Mouse (Mus musculus): Measurements from ENCODE around the gene Tmem120a. TPM values are rescaled to one million over a fixed set of nuclear protein-coding genes. Genes with fewer than 3 reads are reported as not detected.

The Tmem120a gene
- polyA plus RNA-seq, 1 experiment from 2014 or later = 46.1 TPM

GRCm38 (mm10) chr5:135710599-135711214 is 33.5 kb downstream of the Tmem120a start:
- no peaks in the 10 kb centered on the region for H3K27me3 ChIP-seq (ENCODE audit: control insufficient read depth, insufficient read depth, low read length)
- peaks cover 2% of the 10 kb centered on the region; the same call in 1 of the 2 replicates for H3K36me3 ChIP-seq (ENCODE audit: control insufficient read depth, insufficient read depth, low read length)
- no peaks in the 10 kb centered on the region for H3K9me3 ChIP-seq (ENCODE audit: control insufficient read depth, low read length)
- ATAC-seq (replicated peaks; ENCODE audit: low FRiP score) (no peak), DNase-seq (ENCODE audit: low spot score) (no peak)
- 92% methylated on average over 7 of the region's 7 CpGs for WGBS
- H3K9ac ChIP-seq (ENCODE audit: low read length) = no peak overlapping the region
- H3K4me1 ChIP-seq (replicated peaks; ENCODE audit: control insufficient read depth, insufficient read depth, low read length) = no peaks in the 10 kb centered on the region
- H3K4me3 ChIP-seq (ENCODE audit: low read depth, low read length) = no peak overlapping the region
- H3K4me2 ChIP-seq (ENCODE audit: low read depth, low read length, severe bottlenecking) = no peak overlapping the region
- no peak overlapping the region for H3K27ac ChIP-seq (ENCODE audit: low read depth, low read length)

- no peak overlapping the region for H3K4me3 ChIP-seq (ENCODE audit: low read depth, low read length)
- DNase-seq (ENCODE audit: low spot score) = no peak
- no peaks in the 10 kb centered on the region for H3K9me3 ChIP-seq (ENCODE audit: control insufficient read depth, low read length)
- no peak overlapping the region for H3K9ac ChIP-seq (ENCODE audit: low read length)
- 96% methylated on average over 5 of the region's 5 CpGs for WGBS
- H3K4me2 ChIP-seq (ENCODE audit: low read depth, low read length, severe bottlenecking) = no peak overlapping the region
- H3K27me3 ChIP-seq (ENCODE audit: control insufficient read depth, insufficient read depth, low read length) = no peaks in the 10 kb centered on the region
- no peak for ATAC-seq (replicated peaks; ENCODE audit: low FRiP score)
- H3K27ac ChIP-seq (ENCODE audit: low read depth, low read length) = no peak overlapping the region
- peaks cover 2% of the 10 kb centered on the region; the same call in 1 of the 2 replicates for H3K36me3 ChIP-seq (ENCODE audit: control insufficient read depth, insufficient read depth, low read length)
- no peaks in the 10 kb centered on the region for H3K4me1 ChIP-seq (replicated peaks; ENCODE audit: control insufficient read depth, insufficient read depth, low read length)
Observed at GRCm38 (mm10) chr5:135709716-135710115, 34.5 kb downstream of the Tmem120a start.

GRCm38 (mm10) chr5:135707855-135708254 is 36.4 kb downstream of the Tmem120a start:
- WGBS = 61% methylated on average over 1 of the region's 1 CpGs
- DNase-seq (ENCODE audit: low spot score) (no peak), ATAC-seq (replicated peaks; ENCODE audit: low FRiP score) (no peak)
- H3K9me3 ChIP-seq (ENCODE audit: control insufficient read depth, low read length) = no peaks in the 10 kb centered on the region
- H3K27ac ChIP-seq (ENCODE audit: low read depth, low read length) = no peak overlapping the region
- H3K36me3 ChIP-seq (ENCODE audit: control insufficient read depth, insufficient read depth, low read length) = peaks cover 2% of the 10 kb centered on the region; the same call in 1 of the 2 replicates
- no peaks in the 10 kb centered on the region for H3K27me3 ChIP-seq (ENCODE audit: control insufficient read depth, insufficient read depth, low read length)
- no peak overlapping the region for H3K9ac ChIP-seq (ENCODE audit: low read length)
- H3K4me3 ChIP-seq (ENCODE audit: low read depth, low read length) = no peak overlapping the region
- H3K4me2 ChIP-seq (ENCODE audit: low read depth, low read length, severe bottlenecking) = no peak overlapping the region
- H3K4me1 ChIP-seq (replicated peaks; ENCODE audit: control insufficient read depth, insufficient read depth, low read length) = no peaks in the 10 kb centered on the region

GRCm38 (mm10) chr5:135707039-135707438 is 37.2 kb downstream of the Tmem120a start:
- Histone ChIP-seq H3K4me3 (ENCODE audit: low read depth, low read length) (no peak overlapping the region), H3K36me3 (ENCODE audit: control insufficient read depth, insufficient read depth, low read length) (peaks cover 2% of the 10 kb centered on the region; the same call in 1 of the 2 replicates), H3K27me3 (ENCODE audit: control insufficient read depth, insufficient read depth, low read length) (no peaks in the 10 kb centered on the region), H3K9me3 (ENCODE audit: control insufficient read depth, low read length) (no peaks in the 10 kb centered on the region), H3K4me1 (replicated peaks; ENCODE audit: control insufficient read depth, insufficient read depth, low read length) (no peaks in the 10 kb centered on the region), H3K9ac (ENCODE audit: low read length) (no peak overlapping the region), H3K4me2 (ENCODE audit: low read depth, low read length, severe bottlenecking) (no peak overlapping the region), H3K27ac (ENCODE audit: low read depth, low read length) (no peak overlapping the region)
- DNase-seq (ENCODE audit: low spot score) (no peak), ATAC-seq (replicated peaks; ENCODE audit: low FRiP score) (no peak)
- WGBS = 98% methylated on average over 13 of the region's 13 CpGs

- H3K36me3 ChIP-seq (ENCODE audit: control insufficient read depth, insufficient read depth, low read length) = peaks cover 2% of the 10 kb centered on the region; the same call in 1 of the 2 replicates
- H3K9ac ChIP-seq (ENCODE audit: low read length) = no peak overlapping the region
- WGBS = 94% methylated on average over 4 of the region's 4 CpGs
- H3K4me1 ChIP-seq (replicated peaks; ENCODE audit: control insufficient read depth, insufficient read depth, low read length) = no peaks in the 10 kb centered on the region
- no peaks in the 10 kb centered on the region for H3K27me3 ChIP-seq (ENCODE audit: control insufficient read depth, insufficient read depth, low read length)
- ATAC-seq (replicated peaks; ENCODE audit: low FRiP score) = no peak
- no peaks in the 10 kb centered on the region for H3K9me3 ChIP-seq (ENCODE audit: control insufficient read depth, low read length)
- no peak overlapping the region for H3K27ac ChIP-seq (ENCODE audit: low read depth, low read length)
- H3K4me3 ChIP-seq (ENCODE audit: low read depth, low read length) = no peak overlapping the region
- no peak overlapping the region for H3K4me2 ChIP-seq (ENCODE audit: low read depth, low read length, severe bottlenecking)
- no peak for DNase-seq (ENCODE audit: low spot score)
Observed at GRCm38 (mm10) chr5:135705383-135705782, 38.9 kb downstream of the Tmem120a start.

GRCm38 (mm10) chr5:135703431-135703830 is 40.8 kb downstream of the Tmem120a start:
- no peaks in the 10 kb centered on the region for H3K9me3 ChIP-seq (ENCODE audit: control insufficient read depth, low read length)
- WGBS = 94% methylated on average over 7 of the region's 7 CpGs
- H3K4me2 ChIP-seq (ENCODE audit: low read depth, low read length, severe bottlenecking) = no peak overlapping the region
- no peak overlapping the region for H3K4me3 ChIP-seq (ENCODE audit: low read depth, low read length)
- DNase-seq (ENCODE audit: low spot score) (no peak), ATAC-seq (replicated peaks; ENCODE audit: low FRiP score) (no peak)
- H3K9ac ChIP-seq (ENCODE audit: low read length) = no peak overlapping the region
- no peaks in the 10 kb centered on the region for H3K4me1 ChIP-seq (replicated peaks; ENCODE audit: control insufficient read depth, insufficient read depth, low read length)
- no peak overlapping the region for H3K27ac ChIP-seq (ENCODE audit: low read depth, low read length)
- H3K36me3 ChIP-seq (ENCODE audit: control insufficient read depth, insufficient read depth, low read length) = peaks cover 2% of the 10 kb centered on the region; the same call in 1 of the 2 replicates
- H3K27me3 ChIP-seq (ENCODE audit: control insufficient read depth, insufficient read depth, low read length) = no peaks in the 10 kb centered on the region

GRCm38 (mm10) chr5:135702682-135703192 is 41.5 kb downstream of the Tmem120a start:
- Histone ChIP-seq H3K4me2 (ENCODE audit: low read depth, low read length, severe bottlenecking) (no peak overlapping the region), H3K36me3 (ENCODE audit: control insufficient read depth, insufficient read depth, low read length) (peaks cover 2% of the 10 kb centered on the region; the same call in 1 of the 2 replicates), H3K4me1 (replicated peaks; ENCODE audit: control insufficient read depth, insufficient read depth, low read length) (no peaks in the 10 kb centered on the region), H3K27me3 (ENCODE audit: control insufficient read depth, insufficient read depth, low read length) (no peaks in the 10 kb centered on the region), H3K9ac (ENCODE audit: low read length) (no peak overlapping the region), H3K4me3 (ENCODE audit: low read depth, low read length) (no peak overlapping the region), H3K9me3 (ENCODE audit: control insufficient read depth, low read length) (no peaks in the 10 kb centered on the region), H3K27ac (ENCODE audit: low read depth, low read length) (no peak overlapping the region)
- DNase-seq (ENCODE audit: low spot score) = peak; percentile 56
- WGBS = 81% methylated on average over 15 of the region's 15 CpGs
- ATAC-seq (replicated peaks; ENCODE audit: low FRiP score) = no peak

GRCm38 (mm10) chr5:135702190-135702589 is 42.1 kb downstream of the Tmem120a start:
- Histone ChIP-seq H3K4me1 (replicated peaks; ENCODE audit: control insufficient read depth, insufficient read depth, low read length) (no peaks in the 10 kb centered on the region), H3K27me3 (ENCODE audit: control insufficient read depth, insufficient read depth, low read length) (no peaks in the 10 kb centered on the region), H3K4me3 (ENCODE audit: low read depth, low read length) (no peak overlapping the region), H3K4me2 (ENCODE audit: low read depth, low read length, severe bottlenecking) (no peak overlapping the region), H3K9ac (ENCODE audit: low read length) (no peak overlapping the region), H3K9me3 (ENCODE audit: control insufficient read depth, low read length) (no peaks in the 10 kb centered on the region), H3K27ac (ENCODE audit: low read depth, low read length) (no peak overlapping the region), H3K36me3 (ENCODE audit: control insufficient read depth, insufficient read depth, low read length) (peaks cover 1% of the 10 kb centered on the region; the same call in 1 of the 2 replicates)
- ATAC-seq (replicated peaks; ENCODE audit: low FRiP score) (no peak), DNase-seq (ENCODE audit: low spot score) (no peak)
- 92% methylated on average over 6 of the region's 6 CpGs for WGBS

- ATAC-seq (replicated peaks; ENCODE audit: low FRiP score) (no peak), DNase-seq (ENCODE audit: low spot score) (no peak)
- H3K9me3 ChIP-seq (ENCODE audit: control insufficient read depth, low read length) = no peaks in the 10 kb centered on the region
- 91% methylated on average over 4 of the region's 4 CpGs for WGBS
- no peaks in the 10 kb centered on the region for H3K27me3 ChIP-seq (ENCODE audit: control insufficient read depth, insufficient read depth, low read length)
- no peak overlapping the region for H3K4me2 ChIP-seq (ENCODE audit: low read depth, low read length, severe bottlenecking)
- no peaks in the 10 kb centered on the region; the same call in 1 of the 2 replicates for H3K36me3 ChIP-seq (ENCODE audit: control insufficient read depth, insufficient read depth, low read length)
- H3K27ac ChIP-seq (ENCODE audit: low read depth, low read length) = no peak overlapping the region
- H3K4me1 ChIP-seq (replicated peaks; ENCODE audit: control insufficient read depth, insufficient read depth, low read length) = no peaks in the 10 kb centered on the region
- no peak overlapping the region for H3K4me3 ChIP-seq (ENCODE audit: low read depth, low read length)
- H3K9ac ChIP-seq (ENCODE audit: low read length) = no peak overlapping the region
Observed at GRCm38 (mm10) chr5:135701601-135702000, 42.6 kb downstream of the Tmem120a start.
